Mouse (Mus musculus): Measurements from ENCODE around the gene Jtb.

DNA sequence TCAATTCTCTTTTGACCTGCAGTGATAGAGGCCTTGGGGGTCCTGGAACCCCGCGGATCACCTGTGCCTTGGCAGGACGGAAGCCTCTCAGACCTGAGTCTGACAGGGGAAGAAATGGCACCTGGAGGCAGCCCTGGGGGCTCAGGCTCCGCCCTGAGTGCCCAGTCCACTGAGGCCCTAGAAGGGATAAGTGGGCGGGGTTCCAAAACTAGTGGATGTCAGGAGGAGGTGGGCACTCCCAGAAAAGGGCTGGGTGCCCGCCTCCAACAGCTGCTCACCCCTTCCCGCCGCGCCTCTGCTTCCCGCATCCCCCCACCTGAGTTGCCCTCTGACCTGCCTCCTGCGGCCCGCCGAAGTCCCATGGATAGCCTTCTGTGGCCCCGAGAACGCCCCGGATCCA is 45.5 kb downstream of the Jtb start:
- TF ChIP-seq CTCF (conservative IDR thresholded peaks at IDR 0.05; ENCODE audit: insufficient read depth, insufficient read length, low read depth, low read length) (no peak), POLR2A (IDR thresholded peaks at IDR 0.05; ENCODE audit: low read depth, low read length) (no peak)
